Mouse (Mus musculus) spleen, adult 2 months (tissue): Measurements from ENCODE around the gene Dcbld2.

ENCODE experiments used
- CTCF ChIP-seq: fragments of 200-500 bp; IDR thresholded peaks from 2 replicates; pipeline ENCODE4 v1.5.1; 2011; ENCODE audit warnings: mild to moderate bottlenecking, inconsistent platforms; ENCODE audit not compliant: insufficient read depth, insufficient read length, insufficient replicate concordance; ENCODE audit errors: extremely low read depth
- POLR2A ChIP-seq: fragments of 200-500 bp; IDR thresholded peaks from 2 replicates; pipeline ENCODE4 v1.6.1; 2011; ENCODE audit warnings: low read depth, low read length, inconsistent platforms

GRCm38 (mm10) chr16:58404665-58405064 lies 3.6 kb upstream of the Dcbld2 start:
- TF ChIP-seq CTCF: no peak
- no peak for TF ChIP-seq POLR2A
